Mouse (Mus musculus) heart, embryonic 14.5 days (tissue): Measurements from ENCODE around the gene Mei1. TPM values are rescaled to one million over a fixed set of nuclear protein-coding genes. Genes with fewer than 3 reads are reported as not detected.

Experiments
- ATAC-seq: fragments of 200-750 bp; cut with Nextera tagmentation; 2 replicates; pipeline ENCODE4 v1.8.0; 2017; ENCODE audit warnings: low read depth, moderate TSS enrichment; ENCODE audit not compliant: insufficient number of reproducible peaks, insufficient read depth, low FRiP score
- H3K27ac ChIP-seq, 2 experiments: fragments of 200-500 bp in 1 of 2; fragments of 300-500 bp in 1 of 2; sonication (generic) in 1 of 2; replicated peaks in 1 of 2; 2 replicates each; pipeline ENCODE4 v1.5.1; 2012 to 2014; ENCODE audit warnings: low read depth in 2 of 2, low read length in 2 of 2, control low read depth in 1 of 2, mild to moderate bottlenecking in 1 of 2, mixed read lengths in 1 of 2; ENCODE audit not compliant: control insufficient read depth in 1 of 2, insufficient read depth in 1 of 2
- H3K27me3 ChIP-seq: fragments of 300-500 bp; sonication (generic); 2 replicates; pipeline ENCODE4 v1.6.1; 2014; ENCODE audit warnings: mild to moderate bottlenecking, low read length, control low read depth; ENCODE audit not compliant: control insufficient read depth, insufficient read depth
- H3K36me3 ChIP-seq: fragments of 300-500 bp; sonication (generic); 2 replicates; pipeline ENCODE4 v1.6.1; 2014; ENCODE audit warnings: mild to moderate bottlenecking, control low read depth, low read length, mixed read lengths; ENCODE audit not compliant: control insufficient read depth, insufficient read depth
- H3K4me1 ChIP-seq, 2 experiments: fragments of 200-500 bp in 1 of 2; fragments of 300-500 bp in 1 of 2; sonication (generic) in 1 of 2; 2 replicates each; pipeline ENCODE4 v1.6.1; 2012 to 2014; ENCODE audit warnings: low read length in 2 of 2, control low read depth in 1 of 2, mixed read lengths in 1 of 2; ENCODE audit not compliant: control insufficient read depth in 2 of 2, insufficient read depth in 2 of 2
- H3K4me2 ChIP-seq: fragments of 300-500 bp; sonication (generic); 2 replicates; pipeline ENCODE4 v1.6.1; 2014; ENCODE audit warnings: mild to moderate bottlenecking, low read length
- H3K4me3 ChIP-seq, 2 experiments: fragments of 200-500 bp in 1 of 2; fragments of 300-500 bp in 1 of 2; sonication (generic) in 1 of 2; 2 replicates each; pipeline ENCODE4 v1.5.1; 2012 to 2014; ENCODE audit warnings: low read length in 2 of 2, mild to moderate bottlenecking in 2 of 2, control low read depth in 1 of 2, low read depth in 1 of 2, moderate library complexity in 1 of 2; ENCODE audit not compliant: control insufficient read depth in 1 of 2, insufficient read depth in 1 of 2
- H3K9ac ChIP-seq: fragments of 300-500 bp; sonication (generic); 2 replicates; pipeline ENCODE4 v1.6.1; 2014; ENCODE audit warnings: mild to moderate bottlenecking, low read length
- H3K9me3 ChIP-seq: fragments of 300-500 bp; sonication (generic); 2 replicates; pipeline ENCODE4 v1.6.1; 2016; ENCODE audit warnings: low read length, control low read depth; ENCODE audit not compliant: control insufficient read depth
- WGBS: fragments of 180-500 bp; shearing (Covaris S2); extraction: QIAGEN DNeasy Blood & Tissue Kit; methylation state at CpG from one replicate; pipeline ENCODE4 v1.1.7; 2014; 5-methylcytosine and 5-hydroxymethylcytosine counted together
- polyA plus RNA-seq: library from polyadenylated mRNA; unstranded; fragments of >200 nt; fragmentation: Nextera tagmentation; extraction: Ambion mirVana; gene quantifications from 2 replicates; pipeline ENCODE4 v1.2.1, GENCODE M21; 2014

Gene Mei1
- polyA plus RNA-seq, 1 experiment from 2014 or later, result not detected

- H3K27me3 ChIP-seq, result no peaks in the 10 kb centered on the region
- H3K9me3 ChIP-seq, result no peaks in the 10 kb centered on the region
- no peak overlapping the region for H3K4me2 ChIP-seq
- no peak overlapping the region for H3K27ac ChIP-seq
- no peak overlapping the region for H3K9ac ChIP-seq
- H3K4me3 ChIP-seq, result no peak overlapping the region
- H3K36me3 ChIP-seq, result peaks cover 77% of the 10 kb centered on the region
- no peak for ATAC-seq
- H3K4me1 ChIP-seq, result no peaks in the 10 kb centered on the region
- 72% methylated on average over 12 of the region's 12 CpGs for WGBS
Measured at GRCm38 (mm10) chr15:82035904-82036689, 33.7 kb upstream of the Mei1 start.

- no peak overlapping the region for H3K9ac ChIP-seq
- H3K9me3 ChIP-seq, result no peaks in the 10 kb centered on the region
- H3K27ac ChIP-seq, result no peak overlapping the region
- H3K36me3 ChIP-seq, result peaks cover 72% of the 10 kb centered on the region
- ATAC-seq, result no peak
- 97% methylated on average over 1 of the region's 1 CpGs for WGBS
- H3K27me3 ChIP-seq, result no peaks in the 10 kb centered on the region
- peaks cover 0 to 2% of the 10 kb centered on the region in 2 experiments; a peak in 1 of 4 replicates for H3K4me1 ChIP-seq
- no peak overlapping the region for H3K4me2 ChIP-seq
- no peak overlapping the region for H3K4me3 ChIP-seq
Measured at GRCm38 (mm10) chr15:82040650-82041049, 29.1 kb upstream of the Mei1 start.

- H3K27ac ChIP-seq, result no peak overlapping the region
- H3K27me3 ChIP-seq, result 0 out of 2 replicates have a peak, but pooled peaks cover 3% of the 10 kb centered on the region
- H3K9me3 ChIP-seq, result no peaks in the 10 kb centered on the region
- WGBS, result 97% methylated on average over 7 of the region's 7 CpGs
- H3K9ac ChIP-seq, result no peak overlapping the region
- peaks cover 4 to 12% of the 10 kb centered on the region in 2 experiments; a peak in 3 of 4 replicates for H3K4me1 ChIP-seq
- H3K4me2 ChIP-seq, result no peak overlapping the region
- H3K4me3 ChIP-seq, result no peak overlapping the region
- H3K36me3 ChIP-seq, result peaks cover 41% of the 10 kb centered on the region
- no peak for ATAC-seq
Measured at GRCm38 (mm10) chr15:82044166-82044784, 25.5 kb upstream of the Mei1 start.

GRCm38 (mm10) chr15:82046246-82046891 lies 23.4 kb upstream of the Mei1 start:
- peak overlapping the region; percentile 83 for H3K4me2 ChIP-seq
- under 1% methylated on average over 26 of the region's 26 CpGs for WGBS
- H3K9me3 ChIP-seq, result no peaks in the 10 kb centered on the region
- peak overlapping the region; percentile 96 for H3K9ac ChIP-seq
- peak overlapping the region in 1 of 2 experiments; percentile 66; a peak in 2 of 4 replicates for H3K27ac ChIP-seq
- ATAC-seq, result peak; percentile 42
- H3K27me3 ChIP-seq, result 0 out of 2 replicates have a peak, but pooled peaks cover 3% of the 10 kb centered on the region
- H3K36me3 ChIP-seq, result peaks cover 22% of the 10 kb centered on the region
- H3K4me1 ChIP-seq, result peaks cover 4 to 12% of the 10 kb centered on the region in 2 experiments; a peak in 3 of 4 replicates
- H3K4me3 ChIP-seq, result peak overlapping the region; percentile 86 to 89

- 0 out of 2 replicates have a peak, but pooled peaks cover 3% of the 10 kb centered on the region for H3K27me3 ChIP-seq
- H3K4me1 ChIP-seq, result peaks cover 4 to 12% of the 10 kb centered on the region in 2 experiments; a peak in 3 of 4 replicates
- peaks cover 20% of the 10 kb centered on the region for H3K36me3 ChIP-seq
- H3K4me2 ChIP-seq, result peak within 1 kb of the TSS; percentile 83
- peak within 1 kb of the TSS; percentile 86 to 89 for H3K4me3 ChIP-seq
- no peaks in the 10 kb centered on the region for H3K9me3 ChIP-seq
- WGBS, result under 1% methylated on average over 73 of the region's 74 CpGs
- peak within 1 kb of the TSS; percentile 66 to 81 for H3K27ac ChIP-seq
- peak within 1 kb of the TSS; percentile 96 for H3K9ac ChIP-seq
- peak; percentile 59; the same call in 1 of the 2 replicates for ATAC-seq
Measured at GRCm38 (mm10) chr15:82047080-82047883, 22.5 kb upstream of the Mei1 start, which contains the start of gene Snu13. Snu13 (minus strand) TSS chr15:82047598.

GRCm38 (mm10) chr15:82052544-82052943 lies 17.3 kb upstream of the Mei1 start:
- no peak overlapping the region for H3K4me2 ChIP-seq
- no peaks in the 10 kb centered on the region for H3K9me3 ChIP-seq
- 50% methylated on average over 5 of the region's 5 CpGs for WGBS
- 0 out of 2 replicates have a peak, but pooled peaks cover 3% of the 10 kb centered on the region for H3K27me3 ChIP-seq
- H3K27ac ChIP-seq, result no peak overlapping the region
- H3K4me1 ChIP-seq, result no peaks in the 10 kb centered on the region
- H3K36me3 ChIP-seq, result no peaks in the 10 kb centered on the region
- H3K9ac ChIP-seq, result no peak overlapping the region
- no peak for ATAC-seq
- no peak overlapping the region for H3K4me3 ChIP-seq
